Mouse (Mus musculus): ENCODE measurements around the gene Olfm2. TPM values are rescaled to one million over a fixed set of nuclear protein-coding genes. Genes with fewer than 3 reads are reported as not detected.
A peak's percentile ranks its signal among the peaks of the same experiment; 100 is the strongest.

Olfm2 gene
- polyA plus RNA-seq, 1 experiment: 162 TPM

DNA sequence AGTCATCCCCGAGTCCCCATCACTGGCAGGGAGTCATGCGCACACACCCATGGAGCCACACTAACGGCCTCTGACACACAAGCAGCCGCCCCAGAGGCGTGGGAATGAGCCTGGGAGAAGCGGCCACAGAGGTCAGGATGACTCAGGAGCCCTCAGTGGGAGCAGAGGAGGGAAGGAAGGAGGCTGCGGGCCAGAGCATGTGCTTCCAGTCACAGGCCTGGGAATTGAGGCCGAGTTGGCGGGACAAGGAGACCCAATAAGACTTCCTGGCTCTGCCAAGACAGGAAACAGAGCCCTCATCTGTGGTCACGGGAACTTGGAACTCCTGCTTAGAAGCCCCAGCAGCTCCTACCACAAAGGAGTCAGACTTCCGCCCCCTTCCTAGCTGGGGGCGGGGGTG is 14.7 kb upstream of the Olfm2 start:
- DNase-seq (ENCODE audit: low read depth): peak; percentile 15

DNA sequence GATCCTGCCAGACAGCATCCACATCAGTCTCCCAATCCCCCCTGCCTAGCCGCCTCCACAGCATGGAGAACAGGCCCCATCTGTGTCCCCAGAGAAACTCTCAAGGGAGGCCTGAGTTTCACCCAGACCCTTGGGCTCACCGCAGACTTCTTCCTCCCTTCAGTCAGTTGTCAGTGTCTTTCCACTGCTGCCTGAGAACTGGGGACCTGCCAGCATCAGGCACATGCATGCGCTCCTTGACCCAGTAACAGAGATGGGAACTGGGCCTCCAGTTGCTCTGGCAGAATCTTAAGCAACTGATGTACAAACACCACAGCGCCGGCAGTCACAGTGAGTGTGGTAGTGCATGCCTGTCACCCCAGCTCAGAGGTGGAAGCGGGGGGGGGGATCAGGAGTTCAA is 12.7 kb upstream of the Olfm2 start:
- TF ChIP-seq POLR2A (IDR thresholded peaks at IDR 0.05; ENCODE audit: borderline replicate concordance, extremely low read depth, insufficient read depth, insufficient read length, poor library complexity, severe bottlenecking) (no peak), CTCF (IDR thresholded peaks at IDR 0.05; ENCODE audit: borderline replicate concordance, extremely low read depth, insufficient read depth, insufficient read length) (no peak)
- no peak for DNase-seq (ENCODE audit: low read depth)

More for the DNA sequence above, 14.7 kb upstream of the Olfm2 start:
- no peak for TF ChIP-seq POLR2A (IDR thresholded peaks at IDR 0.05; ENCODE audit: borderline replicate concordance, extremely low read depth, insufficient read depth, insufficient read length, poor library complexity, severe bottlenecking)

DNA sequence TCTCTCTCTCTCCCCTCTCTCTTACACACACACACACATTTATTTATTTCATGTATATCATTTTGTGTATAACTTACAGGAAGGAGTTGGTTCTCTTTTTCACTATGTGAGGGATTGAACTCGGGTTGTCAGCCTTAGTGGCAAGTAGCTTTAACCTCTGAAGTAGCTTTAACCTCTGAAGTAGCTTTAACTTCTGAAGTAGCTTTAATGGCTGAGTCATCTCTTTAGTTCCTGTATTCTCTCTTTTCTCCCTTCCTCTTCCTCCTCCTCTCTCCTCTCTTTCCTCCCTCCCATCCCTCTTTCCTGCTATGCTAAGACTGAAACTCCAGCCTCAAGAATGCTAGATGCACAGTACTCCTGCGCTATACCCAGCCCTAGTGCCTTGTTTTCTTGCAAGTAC is 12.1 kb upstream of the Olfm2 start:
- TF ChIP-seq POLR2A (IDR thresholded peaks at IDR 0.05; ENCODE audit: borderline replicate concordance, extremely low read depth, insufficient read depth, insufficient read length, poor library complexity, severe bottlenecking) (no peak), CTCF (IDR thresholded peaks at IDR 0.05; ENCODE audit: borderline replicate concordance, extremely low read depth, insufficient read depth, insufficient read length) (no peak)
- no peak for DNase-seq (ENCODE audit: low read depth)

DNA sequence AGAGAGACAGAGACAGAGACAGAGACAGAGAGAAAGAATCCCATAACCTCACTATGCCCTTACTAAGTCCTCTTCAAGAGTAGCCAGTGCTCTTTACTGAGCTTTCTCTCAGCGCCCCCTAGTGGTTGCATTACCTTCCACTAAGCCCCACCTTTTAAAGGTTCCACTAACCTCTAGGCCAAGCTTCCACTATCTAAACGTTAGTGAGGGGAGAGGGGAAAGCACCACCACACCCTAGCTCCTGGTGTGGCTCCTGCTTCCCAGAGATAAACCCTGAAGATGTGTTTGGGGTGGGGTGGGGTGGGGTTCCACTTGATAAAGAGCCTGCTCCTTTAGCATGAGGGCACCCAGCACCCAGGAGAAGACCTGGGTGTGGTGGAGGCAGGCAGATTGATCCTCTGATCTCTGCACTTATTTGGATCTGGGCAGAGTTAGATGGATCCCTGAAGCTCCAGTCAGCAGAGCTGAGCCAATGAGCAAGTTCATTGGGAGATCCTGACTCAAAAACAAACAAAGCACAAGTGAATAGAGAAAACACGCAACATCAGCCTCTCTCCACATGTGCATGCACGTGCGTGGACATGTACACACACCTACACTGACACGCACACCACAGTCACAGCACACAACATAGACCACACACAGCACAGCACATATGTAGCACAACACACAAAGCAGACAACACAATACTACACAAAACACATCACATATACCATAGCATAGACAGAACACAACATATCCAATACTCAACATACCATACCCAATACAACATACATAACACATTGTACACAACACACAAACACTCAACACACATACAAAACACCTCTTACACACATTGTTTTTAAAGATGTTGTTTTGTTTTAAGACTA is 11.2 kb upstream of the Olfm2 start:
- no peak for TF ChIP-seq POLR2A (IDR thresholded peaks at IDR 0.05; ENCODE audit: borderline replicate concordance, extremely low read depth, insufficient read depth, insufficient read length, poor library complexity, severe bottlenecking)
- TF ChIP-seq CTCF (IDR thresholded peaks at IDR 0.05; ENCODE audit: borderline replicate concordance, extremely low read depth, insufficient read depth, insufficient read length): peak; percentile 67; the same call in 1 of the 2 replicates

DNA sequence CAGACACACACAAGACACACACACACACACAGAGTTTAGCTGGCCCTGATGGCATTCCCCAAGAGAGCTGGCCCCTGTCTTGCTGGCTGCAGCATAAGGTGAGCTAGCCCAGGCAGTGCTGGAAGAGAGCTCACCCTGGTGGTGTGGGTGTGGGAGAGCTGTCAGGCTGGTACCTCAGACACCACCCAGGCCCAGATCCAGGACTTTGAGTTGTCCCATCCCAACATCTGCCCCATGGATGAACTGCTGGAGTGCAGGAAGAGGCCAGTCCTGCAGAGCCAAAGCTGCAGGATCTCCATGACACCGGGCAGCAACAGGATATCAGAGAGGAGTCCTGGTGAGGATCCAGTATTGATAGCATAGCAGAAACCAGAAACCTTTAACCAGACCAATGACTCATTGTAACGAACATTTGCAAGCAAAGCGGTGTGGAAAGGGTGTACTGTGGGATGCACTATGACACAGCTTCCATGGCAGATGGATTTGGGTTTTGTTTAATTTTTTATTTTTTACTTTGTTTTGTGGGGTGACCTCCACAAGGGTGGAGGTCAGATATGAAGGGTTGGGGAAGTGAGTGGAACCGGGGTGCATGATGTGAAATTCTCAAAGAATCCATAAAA is 10.0 kb upstream of the Olfm2 start:
- TF ChIP-seq POLR2A (IDR thresholded peaks at IDR 0.05; ENCODE audit: borderline replicate concordance, extremely low read depth, insufficient read depth, insufficient read length, poor library complexity, severe bottlenecking): no peak
- no peak for TF ChIP-seq CTCF (IDR thresholded peaks at IDR 0.05; ENCODE audit: borderline replicate concordance, extremely low read depth, insufficient read depth, insufficient read length)
- no peak for DNase-seq (ENCODE audit: low read depth)

More for the DNA sequence above, 11.2 kb upstream of the Olfm2 start:
- DNase-seq (ENCODE audit: low read depth): peak; percentile 71

DNA sequence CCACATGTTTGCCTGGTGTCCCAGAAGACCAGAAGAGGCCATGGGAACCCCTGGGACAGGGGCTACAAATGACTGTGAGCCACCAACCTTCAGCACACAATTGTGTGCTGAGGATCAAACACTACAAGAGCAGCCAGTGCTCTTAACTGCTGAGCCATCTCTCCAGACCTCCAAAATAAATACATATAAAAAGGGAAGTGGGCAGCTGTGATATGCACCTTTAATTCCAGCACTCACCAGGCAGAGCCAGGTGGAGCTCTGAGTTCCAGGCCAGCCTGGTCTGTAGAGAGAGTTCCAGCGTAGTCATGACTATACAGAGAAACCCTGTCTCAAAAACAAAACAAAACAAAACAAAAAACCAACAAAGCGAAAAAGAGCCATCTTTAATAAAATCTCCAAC is 8.2 kb upstream of the Olfm2 start:
- no peak for TF ChIP-seq POLR2A (IDR thresholded peaks at IDR 0.05; ENCODE audit: borderline replicate concordance, extremely low read depth, insufficient read depth, insufficient read length, poor library complexity, severe bottlenecking)
- TF ChIP-seq CTCF (IDR thresholded peaks at IDR 0.05; ENCODE audit: borderline replicate concordance, extremely low read depth, insufficient read depth, insufficient read length): no peak
- DNase-seq (ENCODE audit: low read depth): no peak

DNA sequence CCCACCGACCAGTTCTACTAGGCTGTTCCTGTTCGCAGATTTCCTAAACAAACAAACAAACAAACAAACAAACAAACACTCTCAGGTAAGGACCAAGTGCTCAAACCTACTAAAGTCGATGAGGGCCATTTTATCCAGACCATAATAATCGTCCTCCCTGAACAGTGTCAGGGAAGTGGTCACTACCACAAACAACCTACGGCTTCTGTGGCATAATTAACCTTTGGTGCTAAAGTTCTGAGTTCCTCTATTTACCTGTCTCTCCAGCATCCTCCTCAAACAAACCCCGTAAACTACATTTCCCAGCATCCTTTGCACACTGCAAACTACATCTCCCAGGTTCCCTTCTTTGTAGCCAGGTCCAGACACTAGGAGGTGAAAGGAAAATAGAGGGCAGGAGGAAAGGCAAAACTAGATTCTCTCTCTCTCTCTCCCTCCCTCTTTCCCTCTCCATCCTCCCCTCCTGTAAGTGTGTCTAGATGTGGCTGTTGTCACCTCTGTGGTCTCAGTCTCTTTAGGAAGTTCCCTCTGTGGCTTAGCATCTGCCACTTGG is 5.4 kb upstream of the Olfm2 start:
- peak; percentile 79 for DNase-seq (ENCODE audit: low read depth)
- no peak for TF ChIP-seq CTCF (IDR thresholded peaks at IDR 0.05; ENCODE audit: borderline replicate concordance, extremely low read depth, insufficient read depth, insufficient read length)

DNA sequence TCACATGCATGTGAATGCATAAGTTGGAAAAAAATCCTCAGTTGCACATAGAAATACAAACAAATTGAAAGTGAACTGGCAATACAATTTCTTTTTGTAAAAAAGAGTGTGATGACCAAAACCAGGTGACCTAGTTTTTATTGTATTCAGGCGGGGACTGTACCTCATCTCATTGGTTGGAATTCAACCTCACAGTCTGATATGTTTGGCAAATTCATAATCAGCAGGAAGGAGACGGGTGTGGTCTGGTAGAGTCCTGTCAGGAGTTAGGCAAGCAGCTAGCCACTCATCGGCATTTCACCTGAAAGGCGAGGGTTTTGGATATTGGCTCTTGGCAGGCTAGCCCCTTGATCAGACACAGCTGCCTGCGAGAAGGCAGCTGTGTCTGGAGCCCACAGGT is 3.1 kb upstream of the Olfm2 start:
- TF ChIP-seq CTCF (IDR thresholded peaks at IDR 0.05; ENCODE audit: borderline replicate concordance, extremely low read depth, insufficient read depth, insufficient read length) (no peak), POLR2A (IDR thresholded peaks at IDR 0.05; ENCODE audit: borderline replicate concordance, extremely low read depth, insufficient read depth, insufficient read length, poor library complexity, severe bottlenecking) (no peak)
- no peak for DNase-seq (ENCODE audit: low read depth)

DNA sequence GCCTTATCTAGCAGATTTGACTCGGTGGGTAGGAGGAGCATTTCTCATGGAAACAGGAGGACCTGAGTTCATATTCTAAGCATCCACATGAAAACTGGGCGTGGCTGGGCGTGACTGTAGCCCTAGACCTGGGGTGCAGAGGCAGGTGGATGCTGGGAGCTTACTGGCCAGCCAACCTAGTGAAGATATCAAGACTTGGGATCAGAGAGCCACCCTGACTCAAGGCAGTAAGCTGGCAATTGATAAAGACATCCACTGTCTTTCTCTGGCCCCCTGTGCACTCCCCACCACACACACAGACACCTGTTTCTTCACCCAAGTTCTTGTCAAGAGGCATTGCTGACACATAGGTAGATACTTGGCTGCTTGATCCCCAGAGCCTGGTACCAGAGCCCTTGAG is 2.4 kb upstream of the Olfm2 start:
- TF ChIP-seq POLR2A (IDR thresholded peaks at IDR 0.05; ENCODE audit: borderline replicate concordance, extremely low read depth, insufficient read depth, insufficient read length, poor library complexity, severe bottlenecking) (no peak), CTCF (IDR thresholded peaks at IDR 0.05; ENCODE audit: borderline replicate concordance, extremely low read depth, insufficient read depth, insufficient read length) (no peak)
- DNase-seq (ENCODE audit: low read depth): no peak

DNA sequence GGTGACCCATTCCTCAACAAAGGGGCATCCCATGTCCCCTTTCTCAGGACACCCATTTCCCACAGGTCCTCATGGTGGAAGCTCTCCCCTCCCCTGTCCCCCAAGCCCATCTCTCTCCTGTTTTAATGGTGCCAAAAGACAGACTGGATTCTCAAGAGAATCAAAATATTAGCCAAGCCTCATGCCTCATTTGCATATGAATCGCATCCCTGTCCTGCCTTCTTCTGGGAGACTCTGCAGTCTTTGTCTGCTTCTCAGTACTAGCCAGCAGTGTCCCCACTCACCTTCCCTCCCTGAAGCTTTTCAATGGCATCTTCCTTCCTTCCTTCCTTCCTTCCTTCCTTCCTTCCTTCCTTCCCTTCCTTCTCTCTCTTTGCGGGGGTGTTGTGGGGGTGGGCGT is 1.5 kb upstream of the Olfm2 start:
- peak; percentile 62 for DNase-seq (ENCODE audit: low read depth)
- TF ChIP-seq CTCF (IDR thresholded peaks at IDR 0.05; ENCODE audit: borderline replicate concordance, extremely low read depth, insufficient read depth, insufficient read length): no peak
- no peak for TF ChIP-seq POLR2A (IDR thresholded peaks at IDR 0.05; ENCODE audit: borderline replicate concordance, extremely low read depth, insufficient read depth, insufficient read length, poor library complexity, severe bottlenecking)

DNA sequence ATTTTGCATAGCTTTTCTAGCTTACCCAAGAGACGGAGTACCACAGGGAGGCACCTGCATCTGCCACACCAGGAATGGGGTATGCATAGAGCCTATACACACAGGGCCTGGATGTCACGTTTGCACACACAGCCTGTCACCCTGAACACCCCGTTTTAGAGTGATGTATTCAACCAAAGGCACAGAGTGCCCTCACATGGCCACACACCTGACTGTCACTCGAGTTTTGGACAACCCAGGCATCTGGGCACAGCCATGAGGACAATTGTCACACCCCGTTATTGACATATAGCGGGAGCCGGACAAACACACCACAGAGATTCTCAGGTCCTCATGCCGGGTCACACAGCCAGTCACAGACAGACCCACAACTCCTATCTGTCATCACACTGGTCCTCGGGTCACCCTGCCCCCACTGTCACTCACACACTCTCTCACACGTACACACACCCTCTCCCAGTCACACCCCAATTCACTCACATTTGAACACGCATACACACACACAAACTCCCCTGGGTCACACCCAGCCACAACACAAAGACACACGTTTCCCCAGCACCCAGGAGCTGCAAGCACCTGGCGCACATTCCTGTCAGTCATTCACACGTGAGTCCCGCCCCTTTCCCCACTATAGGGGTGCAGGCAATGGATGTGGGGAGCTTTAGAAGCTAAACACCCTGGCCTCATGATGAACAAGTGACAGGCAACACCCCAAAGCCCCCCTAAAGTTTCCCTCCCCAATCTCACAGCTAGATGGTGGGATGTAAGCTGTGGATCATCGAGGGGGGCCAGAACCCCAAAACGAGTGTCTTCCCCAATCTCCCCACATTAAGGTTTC is 801 bp downstream of the Olfm2 start:
- DNase-seq (ENCODE audit: low read depth): peak; percentile 37
- no peak for TF ChIP-seq POLR2A (IDR thresholded peaks at IDR 0.05; ENCODE audit: borderline replicate concordance, extremely low read depth, insufficient read depth, insufficient read length, poor library complexity, severe bottlenecking)
- 0 out of 2 replicates have a peak, but pooled peaks have one; percentile 2 for TF ChIP-seq CTCF (IDR thresholded peaks at IDR 0.05; ENCODE audit: borderline replicate concordance, extremely low read depth, insufficient read depth, insufficient read length)
